Mouse (Mus musculus) ES-E14 (cell line): ENCODE data around the gene Morn1. TPM values are rescaled to one million over a fixed set of nuclear protein-coding genes. Genes with fewer than 3 reads are reported as not detected.

Experiments
- DNase-seq: peaks from one replicate; pipeline ENCODE4 v3.0.0-alpha.2; 2013; ENCODE audit warnings: low read depth, low spot score
- H3K27ac ChIP-seq: 2 replicates; pipeline ENCODE4 v1.5.1; 2012; ENCODE audit warnings: low read depth, mild to moderate bottlenecking, low read length, moderate library complexity, mixed read lengths; ENCODE audit not compliant: poor library complexity, insufficient read depth, severe bottlenecking
- H3K36me3 ChIP-seq: 2 replicates; pipeline ENCODE4 v1.6.1; 2012; ENCODE audit warnings: mild to moderate bottlenecking, low read length, moderate library complexity, mixed read lengths; ENCODE audit not compliant: control insufficient read depth, poor library complexity, insufficient read depth, severe bottlenecking
- H3K4me1 ChIP-seq, 2 experiments: fragments of 150-350 bp in 1 of 2; sonication (generic) in 1 of 2; 2 replicates each; pipeline ENCODE4 v1.6.1; 2012; ENCODE audit warnings: low read length in 2 of 2, mild to moderate bottlenecking in 1 of 2, mixed read lengths in 1 of 2; ENCODE audit not compliant: control insufficient read depth in 2 of 2, insufficient read depth in 2 of 2, poor library complexity in 1 of 2
- H3K4me3 ChIP-seq, 2 experiments: fragments of 150-350 bp in 1 of 2; sonication (generic) in 1 of 2; 2 replicates each; pipeline ENCODE4 v1.5.1; 2012; ENCODE audit warnings: low read length in 2 of 2, low read depth in 1 of 2, mild to moderate bottlenecking in 1 of 2, mixed read lengths in 1 of 2; ENCODE audit not compliant: insufficient read depth in 1 of 2, poor library complexity in 1 of 2, severe bottlenecking in 1 of 2
- H3K9ac ChIP-seq: 2 replicates; pipeline ENCODE4 v1.6.1; 2012; ENCODE audit warnings: low read depth, mild to moderate bottlenecking, low read length, mixed read lengths; ENCODE audit not compliant: poor library complexity, insufficient read depth, severe bottlenecking
- H3K9me3 ChIP-seq: fragments of 150-350 bp; sonication (generic); 2 replicates; pipeline ENCODE4 v1.6.1; 2012; ENCODE audit warnings: low read depth, mild to moderate bottlenecking, low read length; ENCODE audit not compliant: control insufficient read depth, insufficient read depth
- CHD2 ChIP-seq: IDR thresholded peaks from 2 replicates; pipeline ENCODE4 v1.6.1; 2014; ENCODE audit warnings: mild to moderate bottlenecking, low read depth, low read length, inconsistent platforms
- HCFC1 ChIP-seq: IDR thresholded peaks from 2 replicates; pipeline ENCODE4 v1.6.1; 2012; ENCODE audit warnings: low read length, inconsistent platforms, borderline replicate concordance; ENCODE audit not compliant: insufficient read depth
- MAFK ChIP-seq: IDR thresholded peaks from 2 replicates; pipeline ENCODE4 v1.6.1; 2014; ENCODE audit warnings: mild to moderate bottlenecking, low read depth, low read length, inconsistent platforms; ENCODE audit not compliant: insufficient read depth
- ZC3H11A ChIP-seq: IDR thresholded peaks from 2 replicates; pipeline ENCODE4 v1.6.1; 2012; ENCODE audit warnings: low read depth, mild to moderate bottlenecking, inconsistent platforms, low read length, borderline replicate concordance
- ZNF384 ChIP-seq: IDR thresholded peaks from 2 replicates; pipeline ENCODE4 v1.6.1; 2012; ENCODE audit warnings: low read depth, low read length, inconsistent platforms
- in situ Hi-C, 2 experiments: fragments of 600-800 bp; cut with MboI; formaldehyde crosslinking; loops; one replicate each; pipeline ENCODE4 v1.15.1; 2025; ENCODE audit warnings: low sequenced_read_pairs in 2 of 2, inconsistent platforms in 1 of 2; ENCODE audit not compliant: unreplicated experiment in 2 of 2
- total RNA-seq: library from RNA; depleted of rRNA; stranded (reverse); fragments of 300-350 nt; gene quantifications from 2 replicates; pipeline ENCODE4 v1.2.3, GENCODE M21; 2012

The Morn1 gene
- total RNA-seq, 1 experiment = 3.4 TPM

- Histone ChIP-seq H3K27ac (no peak overlapping the region), H3K36me3 (peaks cover 32% of the 10 kb centered on the region), H3K9ac (peak overlapping the region; percentile 10; the same call in 1 of the 2 replicates), H3K4me3 (no peak overlapping the region), H3K9me3 (no peaks in the 10 kb centered on the region), H3K4me1 (peaks cover 27 to 50% of the 10 kb centered on the region in 2 experiments; a peak in 3 of 4 replicates)
- in situ Hi-C loops = no loop called here
- TF ChIP-seq MAFK (no peak), ZC3H11A (no peak), ZNF384 (no peak), HCFC1 (no peak), CHD2 (no peak)
- no peak for DNase-seq
Observed at GRCm38 (mm10) chr4:155158543-155158917, 72.2 kb downstream of the Morn1 start.

GRCm38 (mm10) chr4:155162433-155163319, 76.3 kb downstream of the Morn1 start:
- in situ Hi-C loops = no loop called here
- peak overlapping the region in 1 of 2 experiments; percentile 8; a peak in 2 of 4 replicates for H3K4me3 ChIP-seq
- no peaks in the 10 kb centered on the region for H3K9me3 ChIP-seq
- H3K36me3 ChIP-seq = peaks cover 15% of the 10 kb centered on the region
- DNase-seq = no peak
- peak overlapping the region; percentile 51 for H3K27ac ChIP-seq
- TF ChIP-seq ZC3H11A = no peak
- TF ChIP-seq MAFK = no peak
- TF ChIP-seq CHD2 = no peak
- TF ChIP-seq ZNF384 = no peak
- TF ChIP-seq HCFC1 = no peak
- H3K9ac ChIP-seq = peak overlapping the region; percentile 29; the same call in 1 of the 2 replicates
- H3K4me1 ChIP-seq = peaks cover 28 to 54% of the 10 kb centered on the region in 2 experiments; a peak in 3 of 4 replicates

- peaks cover 30 to 52% of the 10 kb centered on the region in 2 experiments; a peak in 3 of 4 replicates for H3K4me1 ChIP-seq
- DNase-seq = peak; percentile 59
- H3K9me3 ChIP-seq = no peaks in the 10 kb centered on the region
- peak overlapping the region; percentile 29; the same call in 1 of the 2 replicates for H3K9ac ChIP-seq
- H3K4me3 ChIP-seq = peak overlapping the region; percentile 11 to 52; a peak in 2 of 4 replicates
- in situ Hi-C loops = no loop called here
- H3K36me3 ChIP-seq = peaks cover 10% of the 10 kb centered on the region
- peak overlapping the region; percentile 51 for H3K27ac ChIP-seq
- TF ChIP-seq HCFC1 = 0 out of 2 replicates have a peak, but pooled peaks have one; percentile 45
- no peak for TF ChIP-seq MAFK
Observed at GRCm38 (mm10) chr4:155163320-155163651, 76.9 kb downstream of the Morn1 start.

GRCm38 (mm10) chr4:155163685-155164084, 77.3 kb downstream of the Morn1 start:
- Histone ChIP-seq H3K36me3 (peaks cover 10% of the 10 kb centered on the region), H3K9ac (peak overlapping the region; percentile 5; the same call in 1 of the 2 replicates), H3K27ac (peak overlapping the region; percentile 84), H3K4me3 (peak overlapping the region; percentile 11 to 52), H3K4me1 (peaks cover 30 to 50% of the 10 kb centered on the region in 2 experiments; a peak in 3 of 4 replicates), H3K9me3 (no peaks in the 10 kb centered on the region)
- DNase-seq = no peak
- in situ Hi-C loops = no loop called here
- TF ChIP-seq ZNF384 = no peak
- TF ChIP-seq CHD2 = no peak
- TF ChIP-seq HCFC1 = no peak
- no peak for TF ChIP-seq ZC3H11A
- TF ChIP-seq MAFK = no peak
